Mouse (Mus musculus): ENCODE measurements around the gene Uggt1.

Gene Uggt1

DNA sequence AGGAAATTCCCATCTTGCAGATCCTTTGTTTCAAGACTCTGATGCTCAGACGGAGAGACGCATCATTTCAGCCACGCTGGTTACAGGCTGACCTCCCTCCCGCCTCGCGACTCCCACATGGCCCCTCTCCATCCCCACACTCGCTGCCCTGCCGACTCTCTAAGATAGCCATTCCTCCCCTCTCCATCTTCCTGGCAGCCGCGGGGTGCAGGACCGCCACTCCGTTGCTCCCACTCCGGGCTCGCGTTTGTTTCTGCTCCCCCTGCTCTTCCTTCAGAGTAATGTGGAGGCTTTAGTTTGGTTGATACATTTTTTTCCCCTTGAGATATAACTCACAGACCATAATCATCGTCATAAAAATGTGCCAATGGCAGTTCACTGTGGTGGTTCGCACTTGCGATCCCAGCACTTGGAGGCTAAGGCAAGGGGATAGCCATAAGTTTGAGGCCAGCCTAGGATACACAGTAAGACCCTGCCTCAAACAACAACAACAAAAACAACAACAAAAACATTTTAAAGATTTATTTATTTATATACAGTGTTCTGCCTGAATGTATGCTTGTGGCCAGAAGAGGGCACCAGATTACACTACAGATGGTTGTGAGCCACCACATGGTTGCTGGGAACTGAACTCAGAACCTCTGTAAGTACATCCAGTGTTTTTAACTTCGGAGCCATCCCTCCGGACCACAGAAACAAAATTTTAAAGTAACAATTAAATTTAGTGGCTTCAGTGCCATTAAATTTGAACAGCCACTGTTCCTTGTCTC, 11.5 kb upstream of the Uggt1 start:
- DNase-seq, result no peak

DNA sequence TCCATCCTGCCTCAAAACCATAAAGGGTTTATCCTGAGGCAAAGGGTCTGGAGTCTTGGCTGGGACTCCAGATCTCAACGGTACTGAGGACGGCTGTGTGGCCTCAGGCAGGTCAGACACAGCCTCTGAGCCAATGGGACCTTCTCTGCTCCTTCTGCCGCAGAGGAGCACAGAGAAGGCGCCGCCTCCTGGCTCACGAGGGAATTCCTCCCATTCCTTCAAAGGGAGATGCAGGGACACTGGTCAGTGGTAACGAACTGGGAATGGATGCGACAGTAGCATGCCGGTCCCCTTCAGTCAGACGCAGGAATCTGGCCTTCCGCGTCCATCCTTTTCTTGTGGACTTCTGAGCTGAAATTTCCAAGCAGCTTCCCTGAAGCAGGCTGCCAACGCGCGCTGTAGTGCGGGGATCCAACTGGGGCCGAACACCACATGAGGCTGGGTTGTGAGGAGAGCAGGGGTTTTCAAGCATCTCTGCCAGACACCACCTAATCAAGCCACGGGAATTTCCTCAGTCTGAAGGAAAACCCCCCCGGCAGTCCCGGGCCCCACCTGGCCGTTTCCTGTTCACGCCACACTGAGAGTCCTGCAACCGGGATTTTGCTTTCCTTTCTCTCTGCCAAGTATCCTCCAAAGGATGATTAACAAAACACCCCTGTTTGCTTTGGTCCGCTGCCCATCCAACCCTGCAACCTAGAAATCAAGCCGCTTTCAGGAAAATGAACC, 10.3 kb upstream of the Uggt1 start:
- peak; percentile 73 for DNase-seq

DNA sequence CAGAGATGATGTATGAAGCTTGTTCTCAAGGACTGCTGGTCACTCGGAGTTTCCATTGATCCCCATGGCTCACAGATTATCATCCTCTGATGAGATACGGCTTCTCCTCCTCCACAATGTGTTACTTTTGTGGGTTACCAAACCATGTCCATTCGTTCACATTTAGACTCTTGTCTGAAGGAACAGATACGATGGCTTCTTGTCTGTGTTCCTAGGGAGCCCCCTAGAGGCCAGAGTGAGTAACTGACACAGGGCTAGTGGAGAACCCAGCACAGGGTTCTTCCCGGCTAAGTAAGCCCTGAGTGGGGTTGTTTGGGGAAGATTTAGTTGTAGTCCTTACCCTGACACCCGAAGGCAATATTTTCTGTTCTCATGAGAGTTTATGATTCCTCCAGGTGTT, 8.3 kb upstream of the Uggt1 start:
- peak; percentile 70 for DNase-seq

DNA sequence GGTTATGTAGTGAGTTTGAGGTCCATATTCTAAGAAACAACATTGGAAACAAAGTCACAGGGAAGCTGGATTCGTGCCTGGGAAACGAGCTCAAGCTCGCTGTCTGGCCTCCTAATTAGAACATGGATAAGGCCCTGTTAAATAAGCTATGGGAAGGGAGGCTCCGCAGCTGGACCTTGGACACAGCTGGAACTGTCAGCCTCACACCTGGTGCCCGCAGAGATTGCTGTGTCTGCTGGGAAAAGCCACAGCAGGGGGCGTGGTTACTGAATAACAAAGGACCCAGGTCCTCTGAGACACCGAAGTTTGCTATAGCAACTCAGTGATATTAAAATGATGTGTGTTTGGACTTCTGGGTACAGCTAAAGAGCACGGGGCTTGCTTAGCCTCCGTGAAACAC, 6.9 kb upstream of the Uggt1 start:
- no peak for DNase-seq

DNA sequence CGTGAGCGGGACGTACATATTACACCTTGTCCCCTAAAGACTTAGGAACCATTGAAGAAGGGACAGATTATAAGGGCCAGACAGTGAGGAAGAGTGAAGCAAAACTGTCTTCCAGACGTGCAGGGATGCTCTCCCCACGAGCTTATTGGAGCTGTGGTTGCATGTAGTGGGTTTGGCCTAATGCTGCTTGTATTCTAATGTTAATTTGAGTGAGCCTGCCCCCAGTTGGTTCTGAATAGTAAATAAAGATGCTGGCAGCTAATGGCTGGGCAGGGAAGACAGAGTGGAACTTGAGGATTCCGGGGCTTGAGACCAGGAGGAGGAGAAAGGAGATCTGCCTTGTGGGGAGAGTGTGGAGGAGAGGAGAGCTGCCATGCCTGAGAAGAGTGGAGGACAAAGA, 2.2 kb upstream of the Uggt1 start:
- DNase-seq, result no peak

DNA sequence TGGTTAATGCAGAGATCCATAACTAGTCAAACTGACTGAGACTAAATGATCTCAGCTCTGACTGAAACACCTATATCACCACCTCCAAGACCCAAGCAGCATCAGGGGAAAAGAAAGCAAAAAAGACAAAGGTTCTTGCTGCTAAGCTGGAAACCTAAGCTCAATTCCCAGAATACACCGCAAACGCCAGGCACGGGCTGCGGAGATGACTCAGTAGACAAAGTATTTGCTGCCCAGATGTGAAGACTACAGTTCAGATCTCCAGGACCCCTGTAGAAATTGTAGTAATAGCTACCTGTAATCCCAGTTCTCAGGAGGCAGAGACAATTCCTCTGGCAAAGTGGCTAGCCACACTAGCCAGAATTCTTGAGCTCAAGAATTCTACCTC, 302 bp upstream of the Uggt1 start:
- DNase-seq, result no peak

DNA sequence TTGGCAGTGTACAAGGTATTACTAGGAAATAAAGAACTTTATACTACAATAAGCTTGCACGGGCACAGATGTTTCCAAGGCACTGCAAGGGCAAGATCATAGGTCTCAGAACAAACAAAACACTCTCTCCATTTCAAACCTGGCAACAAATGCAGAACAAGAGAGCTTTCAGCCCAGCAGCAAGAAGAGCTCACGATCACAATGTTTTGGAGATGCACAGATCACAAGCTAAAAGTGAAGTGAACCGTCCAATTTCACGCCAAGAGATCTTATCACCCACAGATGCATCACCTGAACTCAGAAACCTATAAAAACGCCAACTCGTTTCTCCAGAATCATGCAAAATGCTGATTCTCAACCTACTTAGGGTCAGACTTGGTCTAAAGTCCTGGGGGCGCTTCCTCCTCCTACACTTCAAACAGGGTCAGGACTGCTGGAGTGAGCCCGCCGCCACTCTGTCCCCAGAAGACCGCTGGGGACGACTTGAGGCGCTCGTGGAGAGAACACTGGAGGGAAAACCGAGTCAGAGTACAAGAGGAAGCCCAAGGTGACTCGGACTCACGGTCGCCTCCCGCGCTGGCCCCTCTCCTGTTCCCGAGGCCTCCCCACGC, 968 bp downstream of the Uggt1 start:
- no peak for DNase-seq

DNA sequence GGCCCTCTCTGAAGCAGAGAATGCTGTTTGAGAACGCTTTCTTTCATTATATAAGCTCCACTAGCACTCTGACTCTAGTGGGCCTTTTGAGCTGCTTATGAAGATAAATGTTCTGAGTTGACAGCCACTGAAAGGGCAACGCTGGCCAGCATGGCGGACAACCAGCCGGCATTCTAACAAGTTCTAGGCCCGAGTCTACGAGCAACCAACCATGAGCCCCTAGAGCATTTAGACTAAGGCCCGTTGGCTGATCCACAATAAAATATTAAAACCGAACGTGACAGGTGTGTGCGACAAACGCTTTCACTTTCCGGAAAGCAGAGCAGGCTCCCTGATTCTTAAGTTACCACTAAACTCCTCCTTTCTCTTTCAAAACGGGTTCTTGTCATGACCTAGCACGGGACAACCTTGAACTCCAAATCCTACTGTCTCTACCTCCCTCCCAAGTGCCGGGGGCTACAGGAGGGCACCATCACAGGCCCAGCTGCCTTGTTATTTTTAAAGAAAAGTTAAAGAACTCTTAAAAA, 2.6 kb downstream of the Uggt1 start:
- DNase-seq, result no peak

DNA sequence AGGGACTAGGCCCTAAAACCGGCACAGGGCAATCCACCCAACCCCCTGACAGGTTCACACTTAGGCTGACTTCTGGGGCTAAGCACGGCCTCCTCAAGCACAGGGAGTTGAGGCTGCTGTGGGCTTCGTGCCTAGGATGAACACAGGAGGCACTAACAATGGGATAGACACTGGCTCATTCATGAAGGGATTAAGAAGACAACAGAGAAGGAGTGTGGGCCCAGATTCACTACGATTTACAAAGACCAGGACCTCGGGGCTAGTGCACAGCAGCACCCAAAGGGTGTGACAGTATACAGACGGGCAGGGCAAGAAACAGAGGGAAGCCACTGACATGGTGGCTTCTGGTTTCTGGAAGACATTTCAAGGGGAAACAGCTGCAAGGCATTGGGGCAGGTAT, 4.3 kb downstream of the Uggt1 start:
- no peak for DNase-seq

DNA sequence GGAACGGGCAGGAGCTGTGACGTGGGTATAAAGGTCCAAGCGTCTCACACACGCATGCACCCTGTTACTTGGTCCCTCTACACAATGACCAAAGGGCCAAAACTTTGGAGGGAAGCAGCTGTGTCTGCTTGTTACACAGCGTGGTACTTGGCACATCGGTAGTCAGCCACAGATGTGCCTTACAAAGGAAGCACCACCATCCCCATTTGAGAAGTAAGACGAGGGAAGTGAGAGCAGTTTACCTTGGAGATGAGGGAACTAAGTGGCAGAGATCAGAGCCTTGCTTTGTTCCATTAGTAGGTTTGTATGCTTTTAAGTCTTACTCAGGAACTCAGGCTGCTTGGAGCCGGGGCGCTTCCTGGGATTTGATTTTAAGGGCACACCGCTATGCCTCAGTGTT, 5.1 kb downstream of the Uggt1 start:
- no peak for DNase-seq

DNA sequence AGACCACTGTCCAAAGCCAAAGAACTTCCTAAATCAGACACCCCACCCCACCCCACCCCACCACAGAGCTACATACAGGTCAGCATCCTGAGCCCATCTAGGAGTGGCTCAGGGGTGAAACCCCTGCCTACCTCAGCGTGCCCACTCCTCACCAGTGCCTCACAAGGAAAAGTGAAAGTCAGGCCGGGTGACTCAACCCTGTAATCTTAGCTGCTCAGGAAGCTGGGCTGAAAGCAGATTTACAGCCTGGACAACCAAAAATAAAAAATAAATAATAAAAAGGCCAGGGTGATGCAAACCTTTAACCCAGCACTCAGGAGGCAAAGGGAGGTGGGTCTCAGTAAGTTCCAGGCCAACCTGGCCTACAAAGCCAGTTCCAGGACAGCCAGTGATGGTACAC, 8.7 kb downstream of the Uggt1 start:
- DNase-seq, result no peak

DNA sequence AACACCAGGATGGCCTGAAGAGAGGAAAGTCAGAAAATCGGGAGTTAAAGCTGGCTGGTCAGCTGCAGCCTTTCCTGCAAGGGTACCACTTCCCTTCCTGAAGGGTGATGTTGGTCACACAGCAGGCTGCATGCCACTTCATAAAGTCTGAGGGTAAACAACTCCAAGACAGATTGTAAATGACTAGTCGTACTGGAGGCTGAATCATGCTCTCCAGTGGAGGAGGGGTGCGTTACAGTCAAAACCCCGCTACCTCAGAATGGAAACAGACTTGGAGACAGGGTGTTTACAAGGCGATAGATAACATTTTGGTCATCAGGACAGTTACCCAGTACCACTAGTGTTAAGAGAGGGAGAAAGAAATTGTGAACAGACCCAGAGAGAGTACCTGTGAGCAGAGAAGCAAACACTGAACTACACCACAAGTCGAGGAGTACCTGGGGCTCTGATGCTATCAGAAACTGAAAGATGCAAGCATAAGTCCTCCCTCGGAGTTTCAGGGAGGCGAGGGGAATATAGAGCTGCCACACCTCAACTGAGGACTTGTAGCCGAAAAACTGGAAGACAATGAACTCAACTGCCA, 9.4 kb downstream of the Uggt1 start:
- DNase-seq, result no peak

DNA sequence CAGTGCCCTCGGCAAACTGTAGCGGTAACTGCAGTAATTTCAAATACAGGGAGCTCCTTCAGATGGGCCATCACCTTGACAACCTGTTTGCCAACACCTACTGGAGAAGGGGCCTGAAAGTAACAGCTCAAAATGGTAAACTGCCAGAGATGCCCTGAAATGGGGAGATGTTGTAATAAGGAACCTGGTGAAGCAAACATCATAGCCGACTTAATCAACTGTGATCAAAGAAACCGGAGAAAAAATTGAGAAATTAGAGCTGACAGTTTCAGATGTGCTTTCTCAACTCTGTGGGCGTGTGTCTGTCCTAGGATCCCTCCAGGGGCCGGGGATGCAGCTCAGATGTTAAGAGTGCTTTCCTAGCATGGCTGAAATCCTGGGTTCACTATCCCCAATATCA, 11.3 kb downstream of the Uggt1 start:
- no peak for DNase-seq

DNA sequence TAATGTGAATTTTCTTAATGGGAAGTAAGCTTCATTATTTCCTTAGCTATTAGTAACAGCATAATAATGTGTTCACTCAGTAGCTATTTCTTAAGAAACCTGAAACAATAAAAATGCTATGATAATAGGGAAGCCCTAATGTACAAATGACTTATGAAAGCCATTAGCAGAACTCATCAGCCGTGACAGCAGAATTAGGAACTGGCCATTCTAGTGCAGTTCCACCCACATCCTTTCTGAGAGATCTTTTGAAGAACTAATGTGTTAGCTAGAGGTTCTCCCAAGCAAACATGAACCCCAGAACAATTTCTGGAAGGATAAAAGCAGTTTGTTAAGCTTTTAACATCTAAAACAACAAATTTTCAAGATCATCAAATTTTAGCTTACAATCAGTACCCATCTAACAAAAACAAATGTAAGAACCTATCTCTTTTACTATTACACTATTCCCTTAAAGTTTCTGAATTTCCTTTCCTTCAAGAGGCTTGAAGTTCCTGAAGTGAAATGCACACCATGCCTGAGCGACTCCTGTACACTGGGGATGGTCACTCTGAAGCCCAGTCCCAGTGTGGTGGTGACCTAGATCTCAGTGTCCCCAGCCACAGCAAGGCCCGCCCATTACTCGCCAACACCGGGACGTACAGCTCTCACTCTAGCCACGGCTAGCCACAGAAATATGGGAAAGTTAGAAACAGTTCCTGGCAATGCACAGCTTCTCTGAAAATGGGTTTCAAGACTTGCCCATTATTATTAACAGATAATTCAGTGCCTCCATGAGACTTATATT, 13.4 kb downstream of the Uggt1 start:
- no peak for DNase-seq

DNA sequence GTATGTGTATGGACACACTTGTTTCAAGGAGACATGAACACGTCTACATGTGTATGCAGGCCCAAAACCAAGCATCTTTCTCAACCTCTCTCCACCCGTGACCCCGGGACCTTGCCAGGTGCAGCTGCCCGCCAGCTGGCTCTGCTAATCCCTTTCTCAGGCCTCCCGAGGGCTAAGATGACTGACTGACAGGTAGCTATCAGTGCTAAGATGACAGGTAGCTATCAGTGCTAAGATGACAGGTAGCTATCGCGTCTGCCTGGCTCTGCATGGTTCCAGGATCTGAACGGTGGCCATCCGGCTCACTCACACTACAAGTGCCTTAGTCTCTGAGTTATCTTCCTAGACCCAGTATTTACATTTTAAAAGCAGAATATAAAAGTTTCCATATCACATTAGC, 16.1 kb downstream of the Uggt1 start:
- DNase-seq, result no peak

DNA sequence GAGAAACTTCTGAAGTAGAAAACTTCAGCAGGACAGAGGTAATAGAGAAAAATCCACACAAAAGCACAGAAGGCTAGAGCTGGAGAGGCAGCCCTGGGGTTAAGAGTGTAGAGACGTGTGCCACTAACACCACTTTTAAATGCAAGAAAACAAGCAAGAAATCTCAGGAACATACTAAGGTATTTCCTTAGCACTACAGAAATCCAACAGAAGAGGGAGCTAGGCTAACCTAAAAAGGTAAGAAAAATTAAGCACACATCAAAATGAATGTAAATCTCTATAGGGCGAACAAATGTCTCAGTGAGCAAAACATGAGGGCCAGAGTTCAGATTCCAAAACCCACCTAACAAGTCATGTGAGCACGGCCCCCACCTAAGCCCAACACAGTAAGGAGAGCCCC, 19.9 kb downstream of the Uggt1 start:
- no peak for DNase-seq

DNA sequence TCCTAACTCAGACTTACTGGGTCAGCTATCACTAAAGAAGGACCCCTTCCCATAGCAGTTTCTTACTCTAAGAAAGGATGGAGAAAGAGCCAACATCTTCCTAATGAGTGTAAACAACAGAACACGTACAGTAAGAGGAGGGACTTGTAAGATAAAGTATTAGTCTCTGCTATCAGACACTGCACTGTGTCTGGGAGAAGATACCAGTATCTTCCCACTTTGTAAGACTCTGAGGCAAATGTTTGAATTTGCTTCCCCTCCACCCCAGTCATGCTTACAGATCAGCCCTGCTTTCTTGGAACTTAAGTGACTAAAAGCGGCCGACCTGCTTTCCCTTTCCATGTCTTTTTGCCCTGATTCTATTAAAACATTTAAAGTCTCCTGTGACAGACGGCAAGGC, 30.2 kb downstream of the Uggt1 start:
- DNase-seq, result no peak

DNA sequence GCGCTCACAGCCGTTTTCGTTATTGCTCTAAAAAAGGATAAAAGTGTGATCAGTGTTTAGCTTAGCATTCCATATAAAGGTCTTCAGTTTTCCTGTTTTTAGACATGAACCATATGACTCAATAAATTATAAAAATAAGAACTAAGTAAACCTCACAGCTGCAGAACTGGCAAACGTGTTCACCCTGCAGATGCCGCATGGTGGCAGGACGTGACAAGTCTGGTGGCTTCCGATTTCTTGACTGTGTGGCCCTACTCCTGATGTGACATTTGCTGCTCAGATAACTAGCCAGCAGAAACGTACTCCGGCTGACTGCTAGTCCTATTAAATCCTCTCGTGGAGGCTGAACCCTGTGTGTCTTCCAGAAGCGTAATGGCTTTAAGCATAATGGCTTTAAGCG, 42.8 kb downstream of the Uggt1 start:
- no peak for DNase-seq

DNA sequence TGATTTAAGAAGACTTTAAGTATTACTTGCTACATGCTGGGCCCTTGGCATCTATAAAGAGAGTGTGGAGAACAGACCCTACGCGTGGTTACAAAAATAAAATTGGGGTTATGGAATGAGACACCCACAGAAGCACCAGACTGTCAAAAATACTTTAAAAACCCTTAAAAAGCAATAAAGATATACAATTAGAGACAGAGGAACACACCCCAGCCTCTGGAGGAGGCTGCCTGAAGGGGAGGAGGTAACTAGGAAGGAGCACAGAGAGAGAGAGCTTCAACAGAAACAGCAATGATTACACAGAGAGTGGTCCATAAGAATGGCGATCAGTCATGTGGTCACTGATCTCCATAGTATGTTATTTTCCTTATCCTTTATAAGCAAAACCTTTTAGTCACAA, 50.0 kb downstream of the Uggt1 start:
- DNase-seq, result no peak

DNA sequence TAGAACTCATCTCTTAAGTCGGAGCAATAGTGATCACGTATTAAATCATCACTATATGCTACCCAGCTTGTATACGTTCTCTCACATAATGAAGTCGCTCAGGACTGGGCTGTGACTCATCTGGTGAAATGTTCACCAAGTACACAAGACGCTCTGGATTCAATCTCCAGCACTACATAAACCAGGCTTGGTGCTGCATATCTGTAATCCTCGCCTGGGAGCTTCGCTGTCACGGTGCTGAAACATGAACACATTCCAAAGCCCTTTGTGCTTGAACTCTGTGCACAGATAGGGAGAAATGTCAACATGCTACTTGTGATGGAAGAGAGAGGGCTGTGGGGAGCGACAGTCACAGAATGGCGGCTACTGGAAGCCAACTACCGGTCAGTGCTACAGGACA, 52.6 kb downstream of the Uggt1 start:
- DNase-seq, result no peak

DNA sequence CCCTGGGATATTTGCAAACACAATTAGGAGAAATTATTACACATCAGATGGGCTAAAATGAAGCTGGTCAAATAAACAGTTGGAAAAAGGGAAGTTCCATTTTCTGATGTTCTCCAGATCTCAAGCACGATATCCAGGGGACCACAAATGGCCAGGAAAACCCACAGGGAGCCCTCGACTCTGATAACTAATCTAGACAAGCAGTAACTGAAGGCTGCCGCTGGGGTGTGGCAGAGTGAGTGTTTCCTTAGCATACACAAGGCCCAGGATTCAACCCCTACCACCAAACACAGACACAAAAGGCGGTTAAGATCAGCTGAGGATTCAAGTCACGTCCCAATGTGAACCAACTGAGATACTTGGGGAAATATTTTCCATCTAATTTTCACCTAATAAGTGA, 64.5 kb downstream of the Uggt1 start:
- no peak for DNase-seq

DNA sequence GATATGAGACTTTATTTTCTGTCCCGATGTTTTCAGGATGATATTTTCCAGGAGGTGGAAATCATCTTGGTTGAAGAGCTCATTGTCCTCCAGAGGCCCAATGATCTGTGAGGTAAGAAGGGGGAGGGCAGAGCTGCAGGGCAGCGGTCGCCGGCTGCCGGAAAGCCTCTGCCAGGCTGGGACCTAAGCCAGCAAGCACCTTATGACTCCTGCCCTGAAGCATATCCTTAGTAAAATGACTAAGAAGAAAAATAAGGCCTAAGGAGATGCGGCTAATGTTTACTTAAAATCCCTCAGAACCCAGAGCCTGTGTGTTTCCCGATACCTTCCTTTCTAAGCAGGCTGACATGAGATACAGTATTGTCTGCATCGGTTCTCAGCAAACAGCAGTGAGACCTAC, 71.1 kb downstream of the Uggt1 start:
- no peak for DNase-seq

DNA sequence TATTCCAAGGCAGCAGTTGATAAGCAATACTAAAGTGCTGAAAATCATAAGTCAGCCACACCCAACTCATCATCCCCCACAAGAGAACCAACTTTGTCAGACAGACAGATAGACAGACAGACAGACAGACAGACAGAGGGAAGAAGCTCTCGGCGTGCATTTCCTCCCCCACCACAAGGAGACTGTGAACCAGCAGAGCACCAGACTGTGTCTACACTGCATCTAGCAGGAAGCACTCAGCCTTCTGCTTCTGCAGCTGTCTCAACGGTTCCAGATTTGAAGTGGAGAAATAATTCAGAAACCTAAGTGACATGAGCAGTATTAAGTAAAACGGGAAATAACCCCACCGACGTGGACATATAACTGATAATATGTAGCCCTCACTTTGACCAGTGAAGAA, 71.6 kb downstream of the Uggt1 start:
- no peak for DNase-seq

Measured in cerebellum, adult 11-12 months (tissue).